Mouse (Mus musculus): ENCODE results near the gene Cdr1. TPM values are rescaled to one million over a fixed set of nuclear protein-coding genes. Genes with fewer than 3 reads are reported as not detected.

Cdr1 gene
- not detected in 2 replicates for total RNA-seq (2015; ENCODE audit: low replicate concordance)
- not detected in 2 replicates for total RNA-seq (2017; ENCODE audit: low replicate concordance)

GRCm38 (mm10) chrX:61185458-61185857, at the start of gene Cdr1:
TSS of gene Cdr1 (minus strand) at chrX:61185558.
- ATAC-seq (replicated peaks; ENCODE audit: low FRiP score, poor library complexity, severe bottlenecking) = no peak

- ATAC-seq (replicated peaks; ENCODE audit: low FRiP score, poor library complexity, severe bottlenecking) = no peak
Measured at GRCm38 (mm10) chrX:61185869-61186268, 511 bp upstream of the Cdr1 start.

- ATAC-seq (replicated peaks; ENCODE audit: low FRiP score, poor library complexity, severe bottlenecking) = no peak
Measured at GRCm38 (mm10) chrX:61166519-61166918, 18.8 kb downstream of the Cdr1 start.

- ATAC-seq (replicated peaks; ENCODE audit: low FRiP score, poor library complexity, severe bottlenecking) = no peak
Measured at GRCm38 (mm10) chrX:61161249-61161648, 24.1 kb downstream of the Cdr1 start.

- ATAC-seq (replicated peaks; ENCODE audit: low FRiP score, poor library complexity, severe bottlenecking) = no peak
Measured at GRCm38 (mm10) chrX:61154657-61155256, 30.6 kb downstream of the Cdr1 start.

GRCm38 (mm10) chrX:61154246-61154645, 31.1 kb downstream of the Cdr1 start:
- ATAC-seq (replicated peaks; ENCODE audit: low FRiP score, poor library complexity, severe bottlenecking) = no peak

- no peak for ATAC-seq (replicated peaks; ENCODE audit: low FRiP score, poor library complexity, severe bottlenecking)
Measured at GRCm38 (mm10) chrX:61146569-61146968, 38.8 kb downstream of the Cdr1 start.

- no peak for ATAC-seq (replicated peaks; ENCODE audit: low FRiP score, poor library complexity, severe bottlenecking)
Measured at GRCm38 (mm10) chrX:61145416-61145815, 39.9 kb downstream of the Cdr1 start.

GRCm38 (mm10) chrX:61134592-61134991, 50.8 kb downstream of the Cdr1 start:
- ATAC-seq (replicated peaks; ENCODE audit: low FRiP score, poor library complexity, severe bottlenecking) = no peak

Data from erythroid progenitor cell, adult 5-6 weeks (primary cell).